Mouse (Mus musculus) brain, embryonic 14.5 days (tissue): Measurements from ENCODE around the gene Rpl23a. TPM values are rescaled to one million over a fixed set of nuclear protein-coding genes. Genes with fewer than 3 reads are reported as not detected.
A peak's percentile ranks its signal among the peaks of the same experiment; 100 is the strongest.

Experiments used
- DNase-seq: peaks from one replicate; pipeline ENCODE4 v3.0.0-alpha.2; 2011; ENCODE audit warnings: low read depth
- CTCF ChIP-seq: fragments of 200-500 bp; IDR thresholded peaks from 2 replicates; pipeline ENCODE4 v1.5.1; 2012; ENCODE audit warnings: inconsistent platforms, mild to moderate bottlenecking, moderate library complexity, borderline replicate concordance; ENCODE audit not compliant: insufficient read depth, insufficient read length; ENCODE audit errors: extremely low read depth
- POLR2A ChIP-seq: fragments of 200-500 bp; IDR thresholded peaks from 2 replicates; pipeline ENCODE4 v1.6.1; 2012; ENCODE audit warnings: mild to moderate bottlenecking, inconsistent platforms, borderline replicate concordance; ENCODE audit not compliant: poor library complexity, insufficient read depth, insufficient read length, severe bottlenecking; ENCODE audit errors: extremely low read depth
- polyA plus RNA-seq: library from polyadenylated mRNA; depleted of rRNA; stranded (reverse); fragments of >200 nt; gene quantifications from 2 replicates; pipeline ENCODE4 v1.2.3, GENCODE M21; 2012; rRNA removed

Rpl23a gene
- polyA plus RNA-seq = 1,462 and 1,587 TPM in 2 replicates

GRCm38 (mm10) chr11:78182961-78183844 is at the start of gene Rpl23a:
TSS of gene Rpl23a (minus strand) at chr11:78183584.
- DNase-seq = peak; percentile 98
- TF ChIP-seq CTCF (peak; percentile 36; the same call in 1 of the 2 replicates), POLR2A (peak; percentile 69; the same call in 1 of the 2 replicates)

GRCm38 (mm10) chr11:78231518-78231917 is 48.1 kb upstream of the Rpl23a start:
- TF ChIP-seq CTCF (no peak), POLR2A (no peak)
- DNase-seq = no peak

- TF ChIP-seq CTCF = no peak
- no peak for TF ChIP-seq POLR2A
- no peak for DNase-seq
Measured at GRCm38 (mm10) chr11:78223586-78223985, 40.2 kb upstream of the Rpl23a start.

- DNase-seq = no peak
Measured at GRCm38 (mm10) chr11:78215709-78216317, 32.4 kb upstream of the Rpl23a start.

GRCm38 (mm10) chr11:78213086-78213817 is 29.9 kb upstream of the Rpl23a start:
- TF ChIP-seq POLR2A (no peak), CTCF (no peak)
- no peak for DNase-seq

More at GRCm38 (mm10) chr11:78215709-78216317, 32.4 kb upstream of the Rpl23a start:
- TF ChIP-seq POLR2A = no peak
- TF ChIP-seq CTCF = no peak

GRCm38 (mm10) chr11:78211513-78211912 is 28.1 kb upstream of the Rpl23a start:
- no peak for DNase-seq
- TF ChIP-seq POLR2A (no peak), CTCF (no peak)

- no peak for DNase-seq
- TF ChIP-seq POLR2A = no peak
Measured at GRCm38 (mm10) chr11:78210615-78211014, 27.2 kb upstream of the Rpl23a start.

- no peak for DNase-seq
- no peak for TF ChIP-seq POLR2A
- TF ChIP-seq CTCF = no peak
Measured at GRCm38 (mm10) chr11:78209886-78210285, 26.5 kb upstream of the Rpl23a start.

GRCm38 (mm10) chr11:78207190-78207589 is 23.8 kb upstream of the Rpl23a start:
- DNase-seq = no peak
- TF ChIP-seq POLR2A = no peak

- TF ChIP-seq CTCF = no peak
- no peak for TF ChIP-seq POLR2A
- DNase-seq = no peak
Measured at GRCm38 (mm10) chr11:78205361-78206206, 22.2 kb upstream of the Rpl23a start.
